Mouse (Mus musculus) ovary, postnatal 10 days (tissue): ENCODE data around the gene Sh3bp5.
"Not testable (repeated sequence)": the region's sequence is repeated elsewhere in the genome, so short reads cannot be mapped to it uniquely, and the experiment has no call there.

Experiments
- DNase-seq: peaks from one replicate; pipeline ENCODE4 v3.0.0; 2022; ENCODE audit warnings: low spot score

Gene Sh3bp5

DNA sequence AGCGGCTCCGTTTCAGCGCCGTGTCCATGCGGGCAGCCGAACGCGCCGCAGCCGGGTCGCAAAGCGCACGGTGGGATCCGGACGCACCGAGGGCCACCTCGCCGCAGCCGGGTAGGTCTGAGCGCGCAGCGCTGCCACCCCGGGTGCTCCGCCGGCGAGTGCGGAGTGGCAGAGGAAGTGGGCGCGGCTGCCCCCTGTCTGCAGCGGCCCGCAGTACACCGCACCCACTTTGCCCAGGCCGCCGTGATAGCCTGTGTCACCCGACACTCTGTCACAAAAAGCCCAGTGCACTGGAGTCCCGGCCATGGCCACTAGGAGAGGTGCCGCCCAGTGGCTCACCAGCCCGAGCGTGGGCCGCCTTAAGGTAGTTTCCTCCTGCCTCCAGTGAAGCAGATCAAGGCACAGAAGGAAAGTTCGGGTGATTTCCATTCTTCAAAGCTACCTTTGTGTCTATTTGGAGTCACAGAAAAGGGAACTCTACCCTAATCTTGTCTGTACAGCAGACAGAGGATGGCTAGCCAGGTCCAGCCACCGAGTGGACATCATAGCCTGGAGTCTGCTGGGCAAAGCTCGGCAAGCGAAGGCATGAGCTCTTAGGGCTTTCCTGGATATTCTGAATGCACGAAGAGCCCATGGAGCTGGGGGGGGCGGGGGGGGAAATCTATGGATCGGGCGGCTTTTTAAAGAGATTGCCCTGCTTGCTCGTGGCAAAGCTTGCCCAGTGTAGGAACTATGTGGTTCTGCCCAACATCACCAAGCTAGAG lies at the start of gene Sh3bp5:
Gene Sh3bp5 (minus strand): TSS at position 149 of the 764 bp plus-strand sequence.
- peak; percentile 84 for DNase-seq

DNA sequence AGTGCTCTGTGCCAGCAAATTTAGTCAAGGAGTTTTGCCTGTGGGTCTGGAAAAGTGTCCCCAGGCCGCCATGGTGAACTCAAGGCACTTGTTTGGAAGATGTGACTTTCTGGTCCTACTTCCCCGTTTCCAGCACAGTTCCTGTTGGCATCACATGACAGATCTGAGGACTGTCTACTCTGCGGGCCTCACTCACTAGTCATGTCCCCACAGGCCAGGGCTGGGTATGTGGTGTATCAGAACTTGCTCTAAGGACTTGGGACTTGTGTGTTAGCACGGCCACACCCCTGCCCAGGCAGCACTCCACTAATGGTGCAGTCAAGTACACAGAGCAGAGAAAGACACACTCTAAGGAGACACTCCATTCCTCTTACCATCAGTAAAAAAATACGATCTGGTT lies 46.5 kb upstream of the Sh3bp5 start:
- DNase-seq = no peak

DNA sequence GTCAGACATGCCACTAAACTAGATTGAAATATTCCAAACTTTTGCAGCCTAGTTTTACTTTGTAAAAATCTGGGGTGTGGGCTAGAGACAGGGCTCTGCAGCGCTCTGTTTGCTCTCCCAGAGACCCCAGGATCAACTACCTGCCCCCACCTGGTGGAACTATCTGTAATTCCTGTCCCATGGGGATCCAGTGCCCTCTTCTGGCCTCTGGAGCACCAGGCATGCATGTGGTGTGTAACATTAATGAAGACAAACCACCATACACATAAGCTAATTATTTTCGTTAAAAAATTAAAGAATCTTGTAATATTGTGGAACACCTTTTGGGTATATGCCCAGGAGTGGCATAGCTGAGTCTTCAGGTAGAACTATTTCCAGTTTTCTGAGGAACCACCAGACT lies 37.4 kb upstream of the Sh3bp5 start:
- no peak for DNase-seq

DNA sequence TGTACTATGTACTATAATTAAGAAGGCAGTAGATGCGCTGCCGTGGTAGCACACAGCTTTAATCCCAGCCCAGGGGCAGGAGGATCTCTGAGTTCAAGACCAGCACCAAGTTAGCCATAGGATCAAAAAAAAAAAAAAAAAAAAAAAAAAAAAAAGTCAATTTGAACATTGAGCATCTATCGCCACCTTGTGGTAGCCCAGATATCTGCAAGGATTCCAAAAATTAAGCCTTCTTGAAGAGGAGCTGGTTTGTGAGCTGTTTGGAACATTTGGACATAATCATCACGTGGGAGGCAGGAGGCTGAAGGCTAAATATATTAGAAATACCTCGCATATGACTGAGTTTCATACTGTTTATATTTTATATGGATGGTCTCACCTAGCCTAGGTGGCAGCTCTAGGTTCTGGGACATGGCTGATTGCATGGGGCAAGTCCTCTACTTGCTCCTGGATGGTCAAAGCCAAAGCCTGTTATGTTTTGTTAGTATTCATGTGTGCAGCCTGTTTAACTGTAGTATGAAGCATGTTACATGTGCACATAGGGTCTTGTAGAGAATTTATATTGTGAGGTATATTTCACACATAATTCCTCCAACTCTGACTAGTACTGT lies 36.7 kb upstream of the Sh3bp5 start:
- peak; percentile 44 for DNase-seq

DNA sequence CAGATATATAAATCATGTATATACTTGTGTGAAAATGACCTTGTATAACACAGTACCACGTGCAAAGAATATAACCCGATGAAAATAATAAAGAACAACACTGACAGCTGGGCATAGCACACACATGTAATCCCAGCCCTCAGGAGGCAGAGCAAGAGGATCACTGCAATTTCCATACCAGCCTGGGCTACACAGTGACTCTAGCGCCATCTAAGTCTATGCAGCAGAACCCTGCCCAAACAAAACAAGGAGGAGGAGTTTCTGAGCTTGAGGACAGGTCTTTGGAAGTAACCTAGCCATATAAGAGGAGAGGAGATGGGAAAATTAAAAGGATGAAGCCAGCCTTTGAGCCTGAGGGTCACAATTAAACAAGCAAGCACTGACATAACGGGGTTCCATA lies 33.8 kb upstream of the Sh3bp5 start:
- no peak for DNase-seq

DNA sequence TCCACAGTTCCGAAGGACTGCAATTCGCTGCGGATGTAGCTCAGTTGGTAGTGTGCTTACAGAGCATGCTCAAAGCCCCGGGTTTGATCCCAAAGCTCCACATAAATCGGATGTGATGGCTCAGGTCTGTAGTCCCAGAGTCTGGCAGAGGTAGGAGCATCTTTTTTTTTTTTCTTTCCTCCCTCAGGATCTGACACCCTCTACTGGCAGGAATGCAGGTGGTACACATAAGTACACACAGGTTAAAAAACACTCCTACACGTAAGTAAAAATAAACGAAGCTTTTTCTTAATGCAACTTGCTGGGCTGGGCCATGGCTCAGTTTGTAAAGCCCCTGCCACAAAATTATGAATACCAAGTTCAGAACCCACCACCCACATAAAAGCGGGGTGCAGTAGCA lies 28.3 kb upstream of the Sh3bp5 start:
- DNase-seq = no peak

DNA sequence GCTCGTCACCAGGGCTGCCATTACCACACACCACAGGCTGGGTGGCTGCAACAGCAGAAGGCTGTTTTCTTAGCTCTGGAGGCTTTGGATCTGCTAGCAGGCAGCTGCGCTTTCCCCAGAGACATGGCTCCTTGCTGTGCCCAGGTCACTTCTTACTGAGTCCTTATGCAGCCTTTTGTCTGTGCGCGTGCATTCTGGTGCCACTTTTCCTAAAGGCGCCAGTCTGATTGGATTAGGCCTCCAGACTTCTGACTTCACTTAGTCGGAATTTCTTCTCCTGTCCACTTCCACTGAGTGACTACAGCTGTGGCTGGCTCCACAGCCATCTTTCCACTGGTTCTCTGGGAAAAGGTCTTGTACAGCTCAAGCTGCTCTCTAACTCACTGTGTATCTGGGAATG lies 27.0 kb upstream of the Sh3bp5 start:
- DNase-seq = no peak

DNA sequence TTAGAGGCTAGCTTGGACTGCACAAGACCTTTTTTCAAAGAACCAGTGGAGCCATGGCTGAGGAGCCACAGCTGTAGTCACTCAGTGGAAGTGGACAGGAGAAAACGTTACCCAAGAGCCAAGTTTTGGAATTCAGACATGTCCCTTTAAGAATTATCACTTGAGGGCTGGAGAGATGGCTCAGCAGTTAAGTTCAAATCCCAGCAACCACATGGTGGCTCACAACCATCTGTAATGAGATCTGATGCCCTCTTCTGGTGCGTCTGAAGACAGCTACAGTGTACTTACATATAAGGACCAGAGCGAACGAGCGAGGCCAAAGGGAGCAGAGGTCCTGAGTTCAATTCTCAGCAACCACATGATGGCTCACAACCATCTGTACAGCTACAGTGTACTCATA lies 26.3 kb upstream of the Sh3bp5 start:
- not testable (repeated sequence) for DNase-seq

DNA sequence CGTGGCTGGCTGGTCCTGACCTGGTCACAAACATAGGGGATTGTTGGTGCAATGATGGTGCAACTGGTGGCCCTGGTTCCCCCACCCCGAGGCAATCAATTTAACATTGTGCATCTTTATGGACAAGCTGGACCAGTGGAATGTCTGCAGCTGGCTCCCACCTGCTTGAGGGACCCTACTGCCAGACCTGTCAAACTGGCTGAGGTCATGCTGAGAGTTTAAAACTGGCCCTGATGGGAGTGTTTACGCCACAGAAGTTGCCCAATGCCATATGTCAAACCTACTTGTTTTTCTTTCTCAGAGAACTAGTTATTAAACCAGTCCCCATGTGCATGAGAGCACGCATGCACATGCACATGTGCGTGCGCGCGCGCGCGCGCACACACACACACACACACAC lies 22.1 kb upstream of the Sh3bp5 start:
- no peak for DNase-seq

DNA sequence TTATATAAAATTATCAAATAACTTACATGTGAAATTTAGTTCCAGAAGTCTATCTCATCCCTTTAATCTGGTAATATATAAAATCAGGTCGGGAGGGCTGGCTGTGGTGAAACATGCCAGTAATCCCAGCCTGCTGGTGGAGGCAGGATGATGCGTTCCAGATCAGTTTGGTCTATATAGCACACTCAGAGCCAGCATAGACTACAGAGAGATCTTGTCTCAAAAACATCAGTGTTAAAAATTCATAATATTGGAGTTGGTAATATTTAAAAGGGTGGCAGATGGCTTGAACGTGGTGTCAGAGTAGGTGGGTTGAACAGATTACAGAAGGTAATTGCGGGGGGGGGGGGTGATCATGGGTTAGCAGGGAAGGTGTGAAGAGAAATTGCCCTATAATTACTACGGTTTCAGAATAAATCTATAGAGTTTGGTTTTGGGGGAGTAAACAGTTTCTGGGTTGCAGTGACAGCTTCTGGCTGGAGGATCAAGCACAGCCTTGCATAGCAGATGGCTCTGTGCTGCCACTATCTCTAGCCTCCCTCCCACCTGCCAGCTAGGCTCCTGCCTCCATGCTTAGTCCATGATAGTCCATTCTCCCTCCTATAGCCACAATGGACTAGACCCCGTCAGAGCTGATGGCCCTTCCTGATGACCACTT lies 20.3 kb upstream of the Sh3bp5 start:
- DNase-seq = no peak

DNA sequence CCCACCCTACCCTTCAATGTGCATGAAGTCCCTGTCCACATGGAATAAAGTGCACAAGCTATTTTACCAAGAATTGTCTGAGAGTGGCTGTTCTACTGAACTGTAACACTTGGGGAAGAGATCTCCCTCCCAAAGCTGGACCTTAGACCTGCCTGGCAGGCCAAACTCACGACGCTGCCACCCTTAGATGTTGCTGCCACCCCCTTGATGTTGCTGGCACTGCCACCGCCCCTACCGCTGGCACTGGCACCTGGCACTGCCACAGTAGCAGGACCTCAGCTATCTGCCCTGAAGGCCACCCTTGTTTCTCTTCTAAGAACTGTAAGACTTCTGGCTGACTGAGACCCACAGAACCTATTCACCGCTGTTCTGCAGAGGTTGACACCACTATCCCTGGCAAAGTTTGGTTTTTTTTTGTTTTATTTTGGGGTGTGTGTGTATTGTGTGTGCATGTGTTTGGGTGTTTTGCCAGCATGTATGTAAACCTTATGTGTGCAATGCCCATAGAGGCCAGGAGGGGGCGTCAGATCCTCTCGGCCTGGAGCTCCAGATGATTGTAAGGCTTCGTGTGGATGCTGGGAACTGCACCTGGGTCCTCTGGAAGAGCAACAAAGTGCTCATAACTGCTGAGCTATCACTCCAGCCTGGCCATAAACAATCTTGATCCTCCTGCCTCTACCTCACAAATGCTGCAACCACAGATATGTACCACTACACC lies 19.1 kb upstream of the Sh3bp5 start:
- no peak for DNase-seq

DNA sequence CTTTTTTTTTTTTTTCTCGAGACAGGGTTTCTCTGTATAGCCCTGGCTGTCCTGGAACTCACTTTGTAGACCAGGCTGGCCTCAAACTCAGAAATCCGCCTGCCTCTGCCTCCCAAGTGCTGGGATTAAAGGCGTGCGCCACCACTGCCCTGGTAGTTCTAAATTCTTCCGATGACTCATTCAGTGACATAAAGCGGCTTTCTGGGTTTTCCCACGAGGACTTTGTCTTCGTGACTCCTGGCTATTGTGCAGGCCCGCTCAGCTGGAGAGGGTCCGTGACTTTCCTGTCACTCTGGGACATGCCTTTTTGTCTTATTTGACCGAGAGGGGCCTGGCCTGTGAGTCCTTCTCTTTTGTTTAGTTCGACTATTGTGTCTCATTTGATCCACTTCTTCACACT lies 18.1 kb upstream of the Sh3bp5 start:
- not testable (repeated sequence) for DNase-seq

DNA sequence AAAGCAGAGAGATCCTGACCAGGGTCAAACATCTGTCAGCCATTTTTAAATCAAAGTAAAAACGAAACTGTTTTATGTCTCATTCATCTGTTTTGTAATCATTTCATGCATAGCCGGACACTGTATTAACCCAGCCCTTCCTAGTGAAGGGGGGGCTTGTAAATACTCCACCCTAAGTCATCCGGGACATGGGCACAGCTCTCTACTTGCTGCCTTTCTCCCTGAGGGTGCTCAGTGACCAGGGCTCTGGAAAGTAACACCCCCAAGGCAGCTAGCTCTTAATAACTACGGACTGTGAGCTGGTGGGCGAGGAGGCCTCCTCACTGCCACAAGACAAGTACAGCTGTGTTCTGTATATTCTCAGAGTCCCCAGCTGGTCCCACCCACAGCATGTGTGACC lies 13.1 kb upstream of the Sh3bp5 start:
- DNase-seq = no peak

DNA sequence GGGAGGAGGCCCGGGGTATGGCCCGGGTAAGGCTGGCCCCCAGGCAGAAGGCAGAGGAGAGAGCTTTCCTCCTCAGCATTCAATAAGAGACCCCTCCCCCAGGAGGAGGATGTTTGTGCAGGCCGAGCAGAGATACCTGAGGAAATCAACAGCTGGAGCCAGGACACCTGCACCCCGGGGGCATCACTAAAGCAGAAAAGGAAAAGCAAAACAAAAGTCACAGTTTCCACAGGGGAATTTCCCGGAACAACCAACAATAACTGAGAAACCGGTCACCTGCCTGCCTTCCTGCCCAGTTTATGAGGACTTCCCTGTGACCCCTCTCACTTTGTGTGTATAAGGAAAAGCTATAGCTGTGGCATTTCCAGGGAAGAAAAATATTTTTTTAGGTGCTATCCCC lies 7.7 kb upstream of the Sh3bp5 start:
- DNase-seq = no peak

DNA sequence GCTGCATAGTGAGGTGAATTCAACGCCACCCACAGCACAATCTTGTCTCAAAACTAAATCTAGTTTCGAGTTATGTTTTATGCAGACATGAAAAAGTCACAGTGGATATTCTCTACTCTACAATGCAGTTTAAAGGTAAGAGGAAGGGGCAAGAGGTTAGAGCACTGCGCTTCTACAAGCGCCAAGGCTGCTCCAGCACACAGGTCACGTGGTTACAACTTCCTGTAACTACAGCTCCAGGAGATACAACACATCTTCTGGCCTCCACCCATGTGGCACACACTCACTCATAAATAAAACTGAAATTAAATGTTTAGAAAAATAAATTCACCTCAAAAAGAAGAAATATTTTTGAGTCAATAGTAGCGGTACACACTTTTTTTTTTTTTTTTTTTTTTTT lies 4.8 kb upstream of the Sh3bp5 start:
- no peak for DNase-seq

DNA sequence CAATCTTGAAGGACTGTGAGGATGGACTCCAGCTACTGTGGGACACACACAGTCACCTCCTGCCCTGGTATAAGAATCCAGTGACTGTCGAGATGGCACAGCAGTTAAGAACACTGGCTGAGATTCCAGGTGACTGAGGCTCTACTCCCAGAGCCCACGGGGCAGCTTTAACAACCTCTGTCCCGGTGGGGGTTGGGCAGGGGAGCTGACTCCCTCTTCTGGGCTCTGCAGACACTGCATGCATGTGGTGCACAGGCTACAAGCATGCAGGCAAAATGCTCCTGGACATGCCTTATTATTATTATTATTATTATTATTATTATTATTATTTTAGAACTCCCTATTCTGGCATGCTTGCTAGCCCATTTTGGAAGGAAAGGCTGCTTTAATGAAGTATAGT lies 4.4 kb upstream of the Sh3bp5 start:
- DNase-seq = no peak

DNA sequence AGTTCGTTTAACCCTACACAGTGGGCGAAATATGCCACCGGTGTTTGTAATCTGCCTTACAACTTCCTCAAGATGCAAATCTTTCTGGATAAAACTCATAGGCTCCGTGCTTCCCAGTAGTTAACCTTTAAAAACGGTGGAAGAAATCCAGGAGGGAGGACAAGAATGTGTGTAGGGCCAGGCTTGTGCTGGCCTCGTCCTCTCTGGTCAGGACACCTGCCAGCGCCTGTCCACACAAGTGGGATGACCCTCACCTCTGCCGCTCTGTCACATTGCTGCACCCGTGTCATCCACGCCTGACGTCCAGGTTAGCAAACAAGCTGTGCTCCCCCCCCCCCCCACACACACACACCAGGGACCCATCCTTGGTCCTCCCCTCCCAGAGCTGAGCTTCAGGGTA lies 3.4 kb upstream of the Sh3bp5 start:
- DNase-seq = no peak

DNA sequence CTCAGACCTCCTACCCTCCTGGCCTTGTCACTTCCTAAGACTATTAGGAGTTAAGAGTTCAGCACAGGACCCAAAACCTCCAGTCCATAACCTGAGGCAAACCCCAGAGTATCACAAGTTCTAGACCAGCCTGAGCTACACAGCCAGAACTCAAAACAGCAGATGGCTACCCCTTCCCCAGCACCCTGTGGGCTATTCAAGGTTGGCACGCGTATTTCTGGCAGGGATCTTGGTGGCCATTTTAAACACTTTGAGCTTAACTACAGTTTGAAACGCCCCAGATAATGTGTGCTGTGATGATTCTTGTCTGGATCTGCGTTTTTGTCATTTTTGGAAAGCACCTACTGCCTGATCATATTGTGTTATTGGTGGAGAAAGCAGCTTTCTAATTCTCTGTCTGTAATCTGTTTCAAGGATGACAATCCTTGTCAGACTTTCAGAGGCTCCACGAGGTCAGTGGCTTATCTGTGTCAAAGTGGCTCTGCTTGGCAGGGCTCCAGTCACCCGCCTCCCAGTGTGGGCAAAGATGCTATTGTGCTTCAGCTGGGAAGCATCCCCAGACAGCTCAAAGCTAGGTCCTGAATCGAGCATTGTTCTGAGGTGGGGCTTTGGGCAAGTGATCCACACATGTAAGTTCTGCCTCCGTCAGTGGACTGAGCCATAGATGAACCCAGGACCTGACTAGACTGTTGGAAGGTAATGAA lies 2.1 kb upstream of the Sh3bp5 start:
- DNase-seq = no peak

DNA sequence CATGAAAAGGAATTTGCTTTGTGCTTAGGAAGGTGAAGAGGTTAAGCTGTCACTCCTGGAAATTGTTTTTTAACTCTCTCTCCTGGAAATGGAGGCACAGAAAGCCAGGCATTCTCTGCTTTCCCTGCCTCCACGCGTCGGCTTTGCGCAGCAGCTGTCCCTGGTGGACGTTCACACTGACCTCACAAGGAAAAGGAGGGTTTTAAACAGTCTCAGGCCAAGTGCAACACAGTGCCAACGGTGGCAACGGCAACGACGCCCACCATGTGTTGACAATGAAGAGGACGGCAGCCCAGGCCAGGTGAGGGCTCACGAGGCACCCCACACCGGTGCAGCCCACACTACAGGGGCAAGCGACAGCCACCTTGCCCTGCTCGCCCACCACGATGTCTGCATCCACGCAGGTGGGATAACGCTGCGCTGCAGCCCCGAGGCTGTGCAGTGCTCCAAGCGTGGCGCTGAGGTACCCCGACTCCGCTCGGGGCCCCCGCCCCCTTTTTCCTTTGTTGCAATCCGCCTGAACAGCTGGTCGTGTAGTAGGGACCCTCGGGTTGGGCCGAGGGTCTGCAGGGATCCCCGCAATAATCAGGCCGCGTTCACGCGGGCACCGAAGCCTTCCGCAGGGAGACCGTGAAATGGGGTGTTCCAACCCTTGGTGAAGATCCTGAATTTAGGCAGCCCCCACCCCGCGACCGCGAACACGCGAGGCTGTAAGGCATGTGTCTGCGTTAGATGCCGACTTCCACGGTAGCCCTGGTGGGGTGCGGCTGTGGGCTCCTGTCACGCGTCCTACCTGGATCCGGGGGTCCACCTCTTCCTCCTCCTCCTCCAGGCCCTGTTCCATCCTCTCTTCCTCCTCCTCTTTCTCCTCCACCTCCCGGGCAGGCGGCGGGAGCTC lies 611 bp downstream of the Sh3bp5 start:
- DNase-seq = no peak

DNA sequence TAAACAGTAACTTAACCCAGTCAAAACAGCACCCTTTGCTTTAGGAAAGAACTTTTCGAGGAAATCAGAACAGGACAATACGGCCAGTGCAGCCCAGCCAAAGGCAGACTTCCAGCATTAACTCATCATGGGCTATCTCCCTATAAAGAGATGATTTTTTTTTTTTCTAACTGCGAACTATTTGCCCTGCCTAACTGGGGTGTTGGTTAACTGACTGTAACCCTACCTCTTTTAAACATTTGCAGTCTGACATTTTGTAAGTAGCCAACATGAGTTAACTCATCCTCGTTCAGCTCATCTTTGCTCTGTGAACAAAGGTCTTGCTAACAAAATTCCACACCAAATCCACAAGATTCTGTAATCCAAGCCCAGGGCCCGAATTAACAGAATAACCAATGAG lies 1.5 kb downstream of the Sh3bp5 start:
- no peak for DNase-seq

DNA sequence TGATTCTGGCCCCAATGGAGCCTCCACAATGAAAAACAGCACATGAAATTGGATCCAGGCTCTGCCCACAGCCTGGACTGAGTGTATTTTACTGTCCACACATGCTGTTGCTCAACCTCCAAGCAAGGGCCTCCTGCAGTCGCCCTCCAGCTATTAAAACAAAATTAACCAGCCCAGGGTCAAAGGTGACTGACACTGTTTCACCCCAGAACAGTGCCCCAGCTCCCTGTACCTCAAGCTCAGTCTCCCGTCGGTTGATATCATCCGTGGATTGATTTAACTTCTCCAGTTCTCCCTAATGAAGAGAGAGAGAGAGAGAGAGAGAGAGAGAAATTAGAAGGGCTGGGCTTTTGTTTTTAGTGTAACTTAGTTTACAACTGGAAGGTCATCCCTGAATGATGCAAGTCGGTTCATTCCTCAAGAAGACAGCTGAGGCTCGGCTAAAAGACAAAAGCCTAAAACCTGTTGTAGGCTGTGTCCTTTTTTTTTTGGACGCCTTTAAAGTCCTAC lies 2.0 kb downstream of the Sh3bp5 start:
- DNase-seq = no peak
